Mouse (Mus musculus) heart, embryonic 16.5 days (tissue): ENCODE measurements around the gene Dnajc10. TPM values are rescaled to one million over a fixed set of nuclear protein-coding genes. Genes with fewer than 3 reads are reported as not detected.

Source experiments
- ATAC-seq: fragments of 200-750 bp; cut with Nextera tagmentation; replicated peaks from 2 replicates; pipeline ENCODE4 v1.8.0; 2017; ENCODE audit warnings: moderate number of reproducible peaks; ENCODE audit not compliant: insufficient read depth, low FRiP score; ENCODE audit errors: extremely low read depth
- H3K27ac ChIP-seq: fragments of 300-500 bp; sonication (generic); 2 replicates; pipeline ENCODE4 v1.5.1; 2014; ENCODE audit warnings: mild to moderate bottlenecking, low read length, control low read depth, moderate library complexity
- H3K27me3 ChIP-seq: fragments of 300-500 bp; sonication (generic); 2 replicates; pipeline ENCODE4 v1.6.1; 2014; ENCODE audit warnings: low read length, mixed read lengths; ENCODE audit not compliant: control insufficient read depth, insufficient read depth
- H3K36me3 ChIP-seq: fragments of 300-500 bp; sonication (generic); 2 replicates; pipeline ENCODE4 v1.6.1; 2014; ENCODE audit not compliant: control insufficient read depth, insufficient read depth
- H3K4me1 ChIP-seq: fragments of 300-500 bp; sonication (generic); 2 replicates; pipeline ENCODE4 v1.6.1; 2014; ENCODE audit warnings: low read length, mixed read lengths; ENCODE audit not compliant: control insufficient read depth, insufficient read depth
- H3K4me2 ChIP-seq: fragments of 300-500 bp; sonication (generic); 2 replicates; pipeline ENCODE4 v1.6.1; 2014; ENCODE audit warnings: low read depth, mild to moderate bottlenecking, control low read depth, low read length
- H3K4me3 ChIP-seq: fragments of 300-500 bp; sonication (generic); 2 replicates; pipeline ENCODE4 v1.5.1; 2014; ENCODE audit warnings: mild to moderate bottlenecking, control low read depth, low read length
- H3K9ac ChIP-seq: fragments of 300-500 bp; sonication (generic); 2 replicates; pipeline ENCODE4 v1.6.1; 2014; ENCODE audit warnings: low read length, control low read depth
- H3K9me3 ChIP-seq: fragments of 300-500 bp; sonication (generic); replicated peaks from 2 replicates; pipeline ENCODE4 v1.6.1; 2016; ENCODE audit warnings: low read length; ENCODE audit not compliant: control insufficient read depth
- WGBS: fragments of 180-500 bp; shearing (Covaris S2); extraction: QIAGEN DNeasy Blood & Tissue Kit; methylation state at CpG from one replicate; pipeline ENCODE4 v1.1.7; 2014; 5-methylcytosine and 5-hydroxymethylcytosine counted together
- polyA plus RNA-seq: library from polyadenylated mRNA; unstranded; fragments of >200 nt; fragmentation: Nextera tagmentation; extraction: Ambion mirVana; gene quantifications from 2 replicates; pipeline ENCODE4 v1.2.1, GENCODE M21; 2015

Dnajc10 gene
- polyA plus RNA-seq, 1 experiment from 2014 or later = 48.5 TPM

GRCm38 (mm10) chr2:80292172-80292571, 23.1 kb upstream of the Dnajc10 start, which contains the start of gene Prdx6b:
Gene Prdx6b, plus strand, starts transcription at chr2:80292472.
- H3K9me3 ChIP-seq = no peaks in the 10 kb centered on the region
- no peaks in the 10 kb centered on the region for H3K4me1 ChIP-seq
- H3K4me2 ChIP-seq = no peak within 1 kb of the TSS
- no peak for ATAC-seq
- no peak within 1 kb of the TSS for H3K27ac ChIP-seq
- no peak within 1 kb of the TSS for H3K9ac ChIP-seq
- H3K36me3 ChIP-seq = no peaks in the 10 kb centered on the region
- 75% methylated on average over 8 of the region's 8 CpGs for WGBS
- no peak within 1 kb of the TSS for H3K4me3 ChIP-seq
- no peaks in the 10 kb centered on the region for H3K27me3 ChIP-seq

- WGBS = 60% methylated on average over 3 of the region's 3 CpGs
- ATAC-seq = no peak
- no peak overlapping the region for H3K9ac ChIP-seq
- H3K27me3 ChIP-seq = no peaks in the 10 kb centered on the region
- no peaks in the 10 kb centered on the region for H3K36me3 ChIP-seq
- no peak overlapping the region for H3K4me2 ChIP-seq
- H3K27ac ChIP-seq = no peak overlapping the region
- no peak overlapping the region for H3K4me3 ChIP-seq
- H3K4me1 ChIP-seq = no peaks in the 10 kb centered on the region
- no peaks in the 10 kb centered on the region for H3K9me3 ChIP-seq
These were observed 16.9 kb upstream of the Dnajc10 start for GRCm38 (mm10) chr2:80298334-80298733.

DNA sequence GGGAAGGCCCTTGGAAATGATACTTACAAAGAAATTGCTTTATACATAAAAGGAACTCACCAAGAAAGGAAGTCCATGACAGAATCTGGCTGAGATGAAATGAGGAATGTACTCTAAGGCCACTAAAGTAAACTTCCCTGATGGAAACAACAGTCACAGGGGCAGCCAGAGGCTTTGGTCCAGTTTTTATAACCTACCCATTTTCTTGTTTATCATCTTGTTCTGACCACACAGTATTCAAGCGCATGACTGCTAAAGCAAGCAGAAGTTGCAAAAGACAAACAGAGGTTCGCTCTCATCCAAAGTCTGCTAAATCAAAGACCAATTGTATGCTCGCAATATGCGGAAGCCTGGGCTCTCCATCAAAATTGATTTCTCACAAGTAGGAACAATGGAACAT, 14.5 kb upstream of the Dnajc10 start:
- no peaks in the 10 kb centered on the region for H3K9me3 ChIP-seq
- no peak overlapping the region for H3K9ac ChIP-seq
- H3K4me3 ChIP-seq = no peak overlapping the region
- no peaks in the 10 kb centered on the region for H3K4me1 ChIP-seq
- H3K27ac ChIP-seq = no peak overlapping the region
- H3K27me3 ChIP-seq = no peaks in the 10 kb centered on the region
- H3K4me2 ChIP-seq = no peak overlapping the region
- H3K36me3 ChIP-seq = no peaks in the 10 kb centered on the region
- WGBS = 80% methylated on average over 4 of the region's 4 CpGs
- ATAC-seq = no peak

- Histone ChIP-seq H3K4me2 (no peak overlapping the region), H3K4me1 (no peaks in the 10 kb centered on the region), H3K27ac (no peak overlapping the region), H3K9me3 (no peaks in the 10 kb centered on the region), H3K9ac (no peak overlapping the region), H3K36me3 (no peaks in the 10 kb centered on the region), H3K4me3 (no peak overlapping the region), H3K27me3 (no peaks in the 10 kb centered on the region)
- WGBS = 77% methylated on average over 2 of the region's 2 CpGs
- no peak for ATAC-seq
These were observed 11.3 kb upstream of the Dnajc10 start for GRCm38 (mm10) chr2:80303957-80304356.

DNA sequence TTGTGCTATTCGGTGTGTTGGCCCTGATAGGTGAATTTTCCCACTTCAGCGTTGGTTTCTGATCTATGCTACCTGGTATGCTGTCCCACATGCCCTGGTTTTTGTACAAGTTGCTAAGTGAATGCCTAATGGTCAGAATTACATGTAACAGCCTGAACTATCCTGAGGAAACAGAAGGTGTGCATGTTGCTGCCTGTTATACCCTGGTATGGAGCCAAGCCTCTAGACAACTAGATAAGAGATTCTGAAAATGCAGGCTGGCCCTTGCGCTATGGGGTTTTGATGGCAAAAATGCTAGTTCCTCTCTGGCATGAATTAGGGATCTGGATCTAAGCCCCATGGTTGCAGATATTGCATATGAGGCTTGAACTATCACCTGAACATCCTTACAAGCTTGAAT, 7.6 kb upstream of the Dnajc10 start:
- Histone ChIP-seq H3K9me3 (no peaks in the 10 kb centered on the region), H3K36me3 (no peaks in the 10 kb centered on the region), H3K4me2 (no peak overlapping the region), H3K27me3 (no peaks in the 10 kb centered on the region; the same call in 1 of the 2 replicates), H3K4me1 (no peaks in the 10 kb centered on the region), H3K27ac (no peak overlapping the region), H3K9ac (no peak overlapping the region), H3K4me3 (no peak overlapping the region)
- 83% methylated on average over 3 of the region's 3 CpGs for WGBS
- ATAC-seq = no peak

GRCm38 (mm10) chr2:80309775-80310174, 5.5 kb upstream of the Dnajc10 start:
- no peaks in the 10 kb centered on the region for H3K9me3 ChIP-seq
- no peak overlapping the region for H3K4me3 ChIP-seq
- no peaks in the 10 kb centered on the region for H3K4me1 ChIP-seq
- no peak overlapping the region for H3K9ac ChIP-seq
- 73% methylated on average over 4 of the region's 4 CpGs for WGBS
- no peaks in the 10 kb centered on the region for H3K36me3 ChIP-seq
- ATAC-seq = no peak
- H3K27ac ChIP-seq = no peak overlapping the region
- H3K27me3 ChIP-seq = no peaks in the 10 kb centered on the region; the same call in 1 of the 2 replicates
- no peak overlapping the region for H3K4me2 ChIP-seq

DNA sequence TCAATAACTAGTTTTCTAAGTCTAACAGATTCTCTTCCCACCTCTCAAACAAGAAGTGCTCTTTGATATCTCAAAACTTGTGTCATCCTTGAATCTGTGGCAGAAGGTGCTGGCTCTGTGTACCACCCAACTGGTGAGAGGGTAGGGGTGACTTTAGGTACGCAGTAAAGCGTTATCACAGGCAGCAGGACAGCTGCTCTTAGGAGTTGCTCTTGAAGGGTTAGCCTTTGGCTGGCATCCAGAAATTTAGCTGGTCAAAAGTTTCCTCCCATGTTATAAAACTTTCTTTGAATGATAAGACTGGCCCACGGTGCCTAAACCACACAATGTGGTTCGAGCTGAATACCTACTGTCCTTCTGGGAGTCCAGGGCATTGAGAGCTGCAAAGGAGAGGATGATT, 4.5 kb upstream of the Dnajc10 start:
- H3K4me2 ChIP-seq = no peak overlapping the region
- no peaks in the 10 kb centered on the region for H3K4me1 ChIP-seq
- no peaks in the 10 kb centered on the region for H3K9me3 ChIP-seq
- H3K27me3 ChIP-seq = no peaks in the 10 kb centered on the region; the same call in 1 of the 2 replicates
- H3K36me3 ChIP-seq = no peaks in the 10 kb centered on the region
- no peak for ATAC-seq
- H3K9ac ChIP-seq = no peak overlapping the region
- H3K27ac ChIP-seq = no peak overlapping the region
- WGBS = 23% methylated on average over 4 of the region's 4 CpGs
- no peak overlapping the region for H3K4me3 ChIP-seq

- H3K9ac ChIP-seq = no peak overlapping the region
- H3K27me3 ChIP-seq = no peaks in the 10 kb centered on the region; the same call in 1 of the 2 replicates
- peaks cover 4% of the 10 kb centered on the region for H3K4me1 ChIP-seq
- no peak overlapping the region for H3K27ac ChIP-seq
- H3K36me3 ChIP-seq = no peaks in the 10 kb centered on the region
- no peaks in the 10 kb centered on the region for H3K9me3 ChIP-seq
- ATAC-seq = no peak
- 49% methylated on average over 4 of the region's 4 CpGs for WGBS
- no peak overlapping the region for H3K4me2 ChIP-seq
- no peak overlapping the region for H3K4me3 ChIP-seq
These were observed 3.9 kb upstream of the Dnajc10 start for GRCm38 (mm10) chr2:80311350-80311749.

DNA sequence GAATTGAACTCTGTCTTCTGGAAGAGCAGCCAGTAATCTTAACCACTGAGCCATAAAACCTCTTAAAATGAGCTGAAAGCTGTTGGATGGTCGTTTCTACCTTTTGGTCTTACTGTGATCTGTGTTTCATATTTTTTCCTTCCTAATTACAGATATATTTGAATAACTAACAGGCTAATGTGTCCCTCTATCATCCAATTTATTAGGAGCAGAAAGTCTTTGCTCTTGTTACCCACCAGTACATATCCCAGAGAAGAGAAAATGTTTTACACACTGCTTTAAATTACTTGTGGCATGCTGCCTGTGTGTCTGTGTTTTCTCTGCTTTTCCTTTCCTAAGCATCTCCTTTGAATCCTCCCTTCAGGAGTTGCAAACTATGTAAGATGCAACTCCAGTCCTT, 1.1 kb upstream of the Dnajc10 start:
- Histone ChIP-seq H3K4me2 (no peak overlapping the region), H3K4me1 (peaks cover 8% of the 10 kb centered on the region), H3K9me3 (no peaks in the 10 kb centered on the region), H3K27me3 (no peaks in the 10 kb centered on the region; the same call in 1 of the 2 replicates), H3K36me3 (no peaks in the 10 kb centered on the region; the same call in 1 of the 2 replicates), H3K27ac (no peak overlapping the region), H3K4me3 (no peak overlapping the region), H3K9ac (no peak overlapping the region)
- ATAC-seq = no peak
- WGBS = 52% methylated on average over 1 of the region's 1 CpGs
